Mouse (Mus musculus): ENCODE data around the gene Myo1a. TPM values are rescaled to one million over a fixed set of nuclear protein-coding genes. Genes with fewer than 3 reads are reported as not detected.

The Myo1a gene
- polyA plus RNA-seq, 1 experiment from 2014 or later, result 0.41 TPM

- Histone ChIP-seq H3K9me3 (ENCODE audit: control insufficient read depth, low read length) (no peaks in the 10 kb centered on the region), H3K4me1 (ENCODE audit: control insufficient read depth, insufficient read depth, low read length) (no peaks in the 10 kb centered on the region), H3K4me2 (no peak overlapping the region), H3K4me3 (ENCODE audit: low read depth, low read length) (no peak overlapping the region), H3K27me3 (ENCODE audit: control insufficient read depth, insufficient read depth, low read length) (no peaks in the 10 kb centered on the region), H3K9ac (ENCODE audit: low read length) (no peak overlapping the region), H3K36me3 (ENCODE audit: control insufficient read depth, insufficient read depth, low read length) (no peaks in the 10 kb centered on the region), H3K27ac (ENCODE audit: low read depth, low read length) (no peak overlapping the region)
- 87% methylated on average over 13 of the region's 13 CpGs for WGBS
- ATAC-seq (ENCODE audit: low FRiP score) (no peak), DNase-seq (ENCODE audit: low spot score, missing footprints) (no peak)
These were observed 5.4 kb downstream of the Myo1a start for GRCm38 (mm10) chr10:127710331-127710730.

DNA sequence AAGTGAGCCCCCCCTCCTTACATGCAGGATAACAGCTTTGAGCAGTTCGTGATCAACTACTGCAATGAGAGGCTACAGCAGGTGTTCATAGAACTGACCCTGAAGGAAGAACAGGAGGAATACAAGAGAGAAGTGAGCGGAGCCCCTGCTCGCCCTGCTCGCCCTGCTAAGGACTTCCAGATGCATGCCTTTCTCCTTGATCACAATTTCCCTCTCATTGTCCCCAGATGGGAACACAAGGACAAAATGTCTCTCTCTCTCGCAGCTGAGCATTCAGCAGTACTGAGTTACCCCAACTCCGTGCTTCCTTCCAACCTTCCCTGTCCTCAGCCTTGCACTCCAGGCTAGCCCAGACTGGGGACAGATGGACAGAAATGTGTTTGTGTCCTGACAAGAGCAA, 7.8 kb downstream of the Myo1a start:
- no peaks in the 10 kb centered on the region for H3K27me3 ChIP-seq (ENCODE audit: control insufficient read depth, insufficient read depth, low read length)
- no peak overlapping the region for H3K9ac ChIP-seq (ENCODE audit: low read length)
- no peaks in the 10 kb centered on the region for H3K4me1 ChIP-seq (ENCODE audit: control insufficient read depth, insufficient read depth, low read length)
- no peak overlapping the region for H3K4me2 ChIP-seq
- H3K36me3 ChIP-seq (ENCODE audit: control insufficient read depth, insufficient read depth, low read length), result no peaks in the 10 kb centered on the region
- ATAC-seq (ENCODE audit: low FRiP score) (no peak), DNase-seq (ENCODE audit: low spot score, missing footprints) (peak; percentile 47)
- H3K4me3 ChIP-seq (ENCODE audit: low read depth, low read length), result no peak overlapping the region
- H3K9me3 ChIP-seq (ENCODE audit: control insufficient read depth, low read length), result no peaks in the 10 kb centered on the region
- H3K27ac ChIP-seq (ENCODE audit: low read depth, low read length), result no peak overlapping the region
- 90% methylated on average over 6 of the region's 6 CpGs for WGBS

DNA sequence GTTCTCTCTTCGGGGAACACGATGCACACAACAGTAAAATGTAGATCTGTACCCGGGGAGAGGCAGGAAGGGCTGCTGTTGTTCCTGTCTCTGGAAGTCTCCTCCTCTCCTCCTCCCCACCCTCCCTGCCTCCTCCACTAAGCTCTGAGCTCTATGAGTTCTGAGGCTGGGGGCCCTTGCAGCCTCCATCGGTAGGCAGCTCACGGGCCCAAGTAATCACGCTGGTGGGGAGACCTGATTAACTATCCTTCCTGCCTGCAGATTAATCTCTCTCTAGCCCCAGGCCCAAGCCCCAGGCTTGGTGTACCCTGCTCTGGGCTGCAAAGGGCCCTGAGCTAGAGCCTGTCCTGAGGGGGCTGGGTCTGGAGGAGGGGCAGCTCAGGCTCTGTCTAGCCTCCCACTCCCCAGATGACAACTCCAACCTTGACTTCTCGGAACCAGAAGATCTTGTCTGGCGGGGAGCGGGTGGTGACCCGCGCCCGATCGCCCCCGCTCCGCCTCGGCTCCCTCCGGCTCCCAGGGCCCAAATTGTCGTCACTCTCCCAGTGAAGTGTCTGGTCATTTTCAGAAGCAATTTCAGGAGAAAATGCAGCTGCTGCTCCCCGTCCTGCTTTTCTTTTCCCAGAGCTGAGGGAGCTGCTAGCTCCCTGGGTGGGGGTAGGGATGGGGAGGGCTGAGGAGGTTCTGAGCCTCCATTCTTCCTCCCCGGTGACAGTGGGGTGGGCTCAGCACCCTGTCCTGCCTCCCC, 16.9 kb downstream of the Myo1a start:
- no peaks in the 10 kb centered on the region for H3K27me3 ChIP-seq (ENCODE audit: control insufficient read depth, insufficient read depth, low read length)

GRCm38 (mm10) chr10:127724178-127724577, 19.2 kb downstream of the Myo1a start, which contains the start of gene Tac2:
Gene Tac2, plus strand, starts transcription at chr10:127724478.
- Histone ChIP-seq H3K27me3 (ENCODE audit: control insufficient read depth, insufficient read depth, low read length) (no peaks in the 10 kb centered on the region), H3K36me3 (ENCODE audit: control insufficient read depth, insufficient read depth, low read length) (no peaks in the 10 kb centered on the region), H3K4me2 (no peak within 1 kb of the TSS), H3K4me3 (ENCODE audit: low read depth, low read length) (no peak within 1 kb of the TSS), H3K4me1 (ENCODE audit: control insufficient read depth, insufficient read depth, low read length) (peaks cover 15% of the 10 kb centered on the region), H3K9me3 (ENCODE audit: control insufficient read depth, low read length) (no peaks in the 10 kb centered on the region), H3K27ac (ENCODE audit: low read depth, low read length) (no peak within 1 kb of the TSS), H3K9ac (ENCODE audit: low read length) (no peak within 1 kb of the TSS)
- ATAC-seq (ENCODE audit: low FRiP score) (no peak), DNase-seq (ENCODE audit: low spot score, missing footprints) (peak; percentile 76)
- WGBS, result 78% methylated on average over 3 of the region's 3 CpGs

More for the DNA sequence above, 16.9 kb downstream of the Myo1a start:
- DNase-seq (ENCODE audit: low spot score, missing footprints), result peak; percentile 92
- peak overlapping the region; percentile 38 for H3K4me2 ChIP-seq
- 12% methylated on average over 20 of the region's 20 CpGs for WGBS
- H3K27ac ChIP-seq (ENCODE audit: low read depth, low read length), result peak overlapping the region; percentile 36
- H3K36me3 ChIP-seq (ENCODE audit: control insufficient read depth, insufficient read depth, low read length), result no peaks in the 10 kb centered on the region
- peak overlapping the region; percentile 53 for H3K9ac ChIP-seq (ENCODE audit: low read length)
- peaks cover 15% of the 10 kb centered on the region for H3K4me1 ChIP-seq (ENCODE audit: control insufficient read depth, insufficient read depth, low read length)
- H3K9me3 ChIP-seq (ENCODE audit: control insufficient read depth, low read length), result no peaks in the 10 kb centered on the region
- peak overlapping the region; percentile 1; the same call in 1 of the 2 replicates for H3K4me3 ChIP-seq (ENCODE audit: low read depth, low read length)
- ATAC-seq (ENCODE audit: low FRiP score), result peak; percentile 68

GRCm38 (mm10) chr10:127725136-127725535, 20.2 kb downstream of the Myo1a start:
- Histone ChIP-seq H3K4me3 (ENCODE audit: low read depth, low read length) (no peak overlapping the region), H3K27me3 (ENCODE audit: control insufficient read depth, insufficient read depth, low read length) (no peaks in the 10 kb centered on the region), H3K9me3 (ENCODE audit: control insufficient read depth, low read length) (no peaks in the 10 kb centered on the region), H3K4me1 (ENCODE audit: control insufficient read depth, insufficient read depth, low read length) (peaks cover 15% of the 10 kb centered on the region), H3K36me3 (ENCODE audit: control insufficient read depth, insufficient read depth, low read length) (no peaks in the 10 kb centered on the region), H3K9ac (ENCODE audit: low read length) (no peak overlapping the region), H3K27ac (ENCODE audit: low read depth, low read length) (no peak overlapping the region), H3K4me2 (no peak overlapping the region)
- no peak for DNase-seq (ENCODE audit: low spot score, missing footprints)
- 77% methylated on average over 4 of the region's 4 CpGs for WGBS
- no peak for ATAC-seq (ENCODE audit: low FRiP score)

GRCm38 (mm10) chr10:127728437-127728836, 23.5 kb downstream of the Myo1a start:
- H3K27me3 ChIP-seq (ENCODE audit: control insufficient read depth, insufficient read depth, low read length), result no peaks in the 10 kb centered on the region; the same call in 1 of the 2 replicates
- no peaks in the 10 kb centered on the region for H3K36me3 ChIP-seq (ENCODE audit: control insufficient read depth, insufficient read depth, low read length)
- no peak overlapping the region for H3K27ac ChIP-seq (ENCODE audit: low read depth, low read length)
- H3K4me2 ChIP-seq, result no peak overlapping the region
- 86% methylated on average over 8 of the region's 8 CpGs for WGBS
- ATAC-seq (ENCODE audit: low FRiP score), result no peak
- no peaks in the 10 kb centered on the region for H3K9me3 ChIP-seq (ENCODE audit: control insufficient read depth, low read length)
- DNase-seq (ENCODE audit: low spot score, missing footprints), result no peak
- H3K4me3 ChIP-seq (ENCODE audit: low read depth, low read length), result no peak overlapping the region
- H3K9ac ChIP-seq (ENCODE audit: low read length), result no peak overlapping the region
- peaks cover 2% of the 10 kb centered on the region; the same call in 1 of the 2 replicates for H3K4me1 ChIP-seq (ENCODE audit: control insufficient read depth, insufficient read depth, low read length)

- H3K36me3 ChIP-seq (ENCODE audit: control insufficient read depth, insufficient read depth, low read length), result no peaks in the 10 kb centered on the region
- DNase-seq (ENCODE audit: low spot score, missing footprints), result no peak
- peaks cover 2% of the 10 kb centered on the region; the same call in 1 of the 2 replicates for H3K4me1 ChIP-seq (ENCODE audit: control insufficient read depth, insufficient read depth, low read length)
- no peak overlapping the region for H3K9ac ChIP-seq (ENCODE audit: low read length)
- no peak overlapping the region for H3K4me3 ChIP-seq (ENCODE audit: low read depth, low read length)
- no peak overlapping the region for H3K4me2 ChIP-seq
- no peak overlapping the region for H3K27ac ChIP-seq (ENCODE audit: low read depth, low read length)
- 68% methylated on average over 11 of the region's 11 CpGs for WGBS
- H3K9me3 ChIP-seq (ENCODE audit: control insufficient read depth, low read length), result no peaks in the 10 kb centered on the region
- ATAC-seq (ENCODE audit: low FRiP score), result no peak
- no peaks in the 10 kb centered on the region; the same call in 1 of the 2 replicates for H3K27me3 ChIP-seq (ENCODE audit: control insufficient read depth, insufficient read depth, low read length)
These were observed 25.4 kb downstream of the Myo1a start for GRCm38 (mm10) chr10:127730285-127730932.

GRCm38 (mm10) chr10:127730933-127731310, 26.0 kb downstream of the Myo1a start:
- no peak overlapping the region for H3K4me3 ChIP-seq (ENCODE audit: low read depth, low read length)
- 28% methylated on average over 9 of the region's 9 CpGs for WGBS
- H3K9ac ChIP-seq (ENCODE audit: low read length), result no peak overlapping the region
- peaks cover 2% of the 10 kb centered on the region; the same call in 1 of the 2 replicates for H3K4me1 ChIP-seq (ENCODE audit: control insufficient read depth, insufficient read depth, low read length)
- H3K36me3 ChIP-seq (ENCODE audit: control insufficient read depth, insufficient read depth, low read length), result no peaks in the 10 kb centered on the region
- H3K27ac ChIP-seq (ENCODE audit: low read depth, low read length), result no peak overlapping the region
- peak; percentile 83 for DNase-seq (ENCODE audit: low spot score, missing footprints)
- H3K9me3 ChIP-seq (ENCODE audit: control insufficient read depth, low read length), result no peaks in the 10 kb centered on the region
- no peaks in the 10 kb centered on the region; the same call in 1 of the 2 replicates for H3K27me3 ChIP-seq (ENCODE audit: control insufficient read depth, insufficient read depth, low read length)
- ATAC-seq (ENCODE audit: low FRiP score), result no peak
- no peak overlapping the region for H3K4me2 ChIP-seq

GRCm38 (mm10) chr10:127731397-127731796, 26.4 kb downstream of the Myo1a start:
- no peaks in the 10 kb centered on the region for H3K36me3 ChIP-seq (ENCODE audit: control insufficient read depth, insufficient read depth, low read length)
- 41% methylated on average over 5 of the region's 5 CpGs for WGBS
- DNase-seq (ENCODE audit: low spot score, missing footprints), result peak; percentile 75
- ATAC-seq (ENCODE audit: low FRiP score), result no peak
- no peak overlapping the region for H3K4me3 ChIP-seq (ENCODE audit: low read depth, low read length)
- no peak overlapping the region for H3K4me2 ChIP-seq
- no peaks in the 10 kb centered on the region for H3K9me3 ChIP-seq (ENCODE audit: control insufficient read depth, low read length)
- H3K27ac ChIP-seq (ENCODE audit: low read depth, low read length), result no peak overlapping the region
- no peaks in the 10 kb centered on the region; the same call in 1 of the 2 replicates for H3K27me3 ChIP-seq (ENCODE audit: control insufficient read depth, insufficient read depth, low read length)
- H3K9ac ChIP-seq (ENCODE audit: low read length), result no peak overlapping the region
- peaks cover 2% of the 10 kb centered on the region; the same call in 1 of the 2 replicates for H3K4me1 ChIP-seq (ENCODE audit: control insufficient read depth, insufficient read depth, low read length)

All from midbrain, embryonic 11.5 days (tissue).